Mouse (Mus musculus): ENCODE results near the gene Nat8f2.

GRCm38 (mm10) chr6:85916596-85916995 lies 47.6 kb upstream of the Nat8f2 start:
- TF ChIP-seq ZNF384 (IDR thresholded peaks at IDR 0.05; ENCODE audit: low read depth, low read length) (0 out of 2 replicates have a peak, but pooled peaks have one; percentile 21), HCFC1 (IDR thresholded peaks at IDR 0.05; ENCODE audit: low read depth, low read length) (no peak), UBTF (IDR thresholded peaks at IDR 0.05; ENCODE audit: low read depth, low read length) (no peak), POLR2A (IDR thresholded peaks at IDR 0.05; ENCODE audit: low read depth, low read length) (no peak), CTCF (conservative IDR thresholded peaks at IDR 0.05 in 1 of 2, IDR thresholded peaks at IDR 0.05 in 1 of 2; ENCODE audit: low read depth in 2 of 2, low read length in 2 of 2) (no peak), SIN3A (IDR thresholded peaks at IDR 0.05; ENCODE audit: low read length) (no peak)
